Mouse (Mus musculus): ENCODE data around the gene Galk2.

GRCm38 (mm10) chr2:125907580-125908255, 48.8 kb downstream of the Galk2 start:
- no peak for TF ChIP-seq POLR2A (IDR thresholded peaks at IDR 0.05; ENCODE audit: extremely low read depth, insufficient read depth, low read length)
- TF ChIP-seq CTCF (IDR thresholded peaks at IDR 0.05; ENCODE audit: extremely low read depth, insufficient read depth, low read length), result no peak

All from cortical plate, adult 2 months (tissue).